Mouse (Mus musculus) embryo, embryonic 11 days (tissue): Measurements from ENCODE around the gene Myh10.

ENCODE experiments used
- DNase-seq: peaks from one replicate; pipeline ENCODE4 v3.0.0-alpha.2; 2015

Myh10 gene

GRCm38 (mm10) chr11:68691321-68692009, at the start of gene Myh10:
TSS of gene Myh10 (plus strand) at chr11:68691559.
- DNase-seq = peak; percentile 100

- DNase-seq = no peak
These were observed 46.6 kb upstream of the Myh10 start for GRCm38 (mm10) chr11:68644781-68645180.

DNA sequence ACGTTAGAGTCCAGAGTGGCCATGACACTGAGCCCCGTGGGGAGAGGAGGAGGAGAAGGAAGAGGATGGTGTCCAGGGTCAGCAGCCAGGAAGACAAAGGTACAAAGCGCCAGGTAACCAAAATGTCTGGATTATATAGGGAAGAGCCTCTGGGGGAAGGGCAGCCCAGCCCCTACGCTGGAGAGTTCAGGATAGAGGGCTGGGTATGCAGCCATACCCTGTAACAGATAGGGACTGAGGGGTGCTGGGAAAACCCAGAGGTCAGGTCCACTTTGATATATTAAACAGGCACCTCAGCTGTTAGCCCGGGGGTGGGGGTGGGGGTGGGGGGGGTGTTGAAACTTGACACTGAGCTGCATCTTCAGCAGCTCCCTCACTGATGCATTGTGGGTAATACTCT, 43.6 kb upstream of the Myh10 start:
- no peak for DNase-seq

DNA sequence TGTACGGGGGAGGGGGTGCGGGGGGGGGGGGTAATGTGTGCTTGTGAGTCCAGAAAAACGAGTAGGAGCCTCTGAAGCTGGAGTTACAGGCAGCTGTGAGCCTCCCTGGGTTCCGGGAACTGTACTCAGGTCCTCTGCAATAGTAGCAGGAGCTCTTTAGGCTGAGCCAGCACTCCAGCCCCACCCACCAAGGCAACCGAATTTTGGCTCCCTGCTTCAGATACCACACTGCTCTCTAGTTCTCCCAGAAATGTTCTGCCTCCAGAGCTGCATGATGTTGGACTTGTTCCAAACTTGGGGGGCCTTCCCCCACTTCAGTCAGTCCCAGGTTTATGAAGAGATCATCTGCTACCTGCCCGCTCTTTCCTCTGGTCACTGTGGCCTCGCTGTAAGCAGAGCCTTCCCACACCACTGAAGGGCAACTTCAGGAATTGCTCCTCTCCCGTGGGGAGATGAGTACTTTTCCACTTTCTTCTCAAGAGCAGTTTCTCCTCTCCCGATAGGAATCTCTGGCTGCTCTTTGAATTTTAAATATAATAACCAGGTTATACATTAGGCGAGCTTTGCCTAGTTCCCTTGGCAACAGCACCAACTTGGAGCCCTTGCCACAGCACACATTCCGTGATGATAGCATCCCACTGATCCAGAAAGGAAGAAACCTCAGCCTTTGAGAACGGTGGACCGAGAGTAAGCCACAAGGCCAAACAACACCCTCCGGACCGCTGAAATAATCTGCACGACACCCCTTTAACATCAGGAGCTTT, 42.8 kb upstream of the Myh10 start:
- no peak for DNase-seq

- no peak for DNase-seq
These were observed 39.8 kb upstream of the Myh10 start for GRCm38 (mm10) chr11:68651518-68651917.

DNA sequence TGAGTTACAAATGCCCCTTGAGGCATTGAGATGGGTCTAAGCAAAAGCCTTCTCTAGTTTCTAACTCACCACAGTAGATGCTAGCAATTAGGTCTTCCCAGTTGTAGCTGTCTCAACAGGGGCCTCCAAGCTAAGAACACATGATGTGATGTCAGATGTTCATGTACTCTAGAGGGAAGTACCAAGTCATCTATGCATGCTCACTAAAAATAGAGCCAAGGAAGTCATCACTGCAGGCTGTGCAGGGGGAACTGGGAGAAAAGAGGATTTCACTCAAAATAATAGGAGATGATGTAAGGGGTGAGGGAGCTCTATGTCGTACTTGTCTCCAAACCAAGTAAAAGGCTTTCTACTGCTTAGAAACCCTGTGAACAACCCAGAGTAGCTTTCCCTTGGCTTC, 35.8 kb upstream of the Myh10 start:
- DNase-seq = no peak

- DNase-seq = no peak
These were observed 34.3 kb upstream of the Myh10 start for GRCm38 (mm10) chr11:68656887-68657685.

DNA sequence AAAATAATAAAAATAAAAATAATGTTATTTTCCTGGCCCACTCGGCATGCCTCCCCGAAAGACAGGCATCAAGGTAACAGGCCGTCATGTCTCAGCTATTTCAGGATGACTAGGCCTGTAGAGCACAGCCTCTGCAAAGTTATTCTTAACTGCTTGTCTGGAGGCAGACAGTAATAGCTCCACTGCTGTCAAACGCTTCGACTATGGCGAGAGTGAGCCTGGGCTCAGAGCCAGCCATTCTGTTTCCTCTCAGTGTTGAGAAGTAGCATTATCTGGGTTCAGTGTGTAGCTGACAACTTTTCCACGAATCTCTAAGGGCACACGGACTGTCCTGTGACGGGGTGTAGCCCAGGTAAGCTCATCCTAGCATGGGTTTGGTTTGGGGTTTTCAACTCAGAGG, 33.5 kb upstream of the Myh10 start:
- DNase-seq = no peak

DNA sequence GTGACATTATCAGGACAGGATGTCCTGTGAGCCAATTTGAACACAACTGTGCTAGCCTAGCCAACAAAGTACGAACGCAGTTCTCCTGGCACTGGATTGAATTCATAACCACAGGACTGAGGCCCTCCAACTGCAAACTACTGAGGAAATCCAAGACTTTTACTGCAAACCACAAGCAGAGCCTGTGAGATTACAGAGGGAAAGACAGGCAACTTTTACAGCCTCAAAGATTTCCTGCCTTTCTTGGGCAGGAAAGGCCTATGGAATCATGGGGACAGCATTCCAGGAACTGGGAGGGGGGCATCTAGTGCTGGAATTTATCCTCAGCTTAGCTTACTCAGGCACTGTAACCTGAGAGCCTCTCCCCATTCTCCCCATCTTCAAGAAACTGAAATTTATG, 26.0 kb upstream of the Myh10 start:
- DNase-seq = peak; percentile 37

DNA sequence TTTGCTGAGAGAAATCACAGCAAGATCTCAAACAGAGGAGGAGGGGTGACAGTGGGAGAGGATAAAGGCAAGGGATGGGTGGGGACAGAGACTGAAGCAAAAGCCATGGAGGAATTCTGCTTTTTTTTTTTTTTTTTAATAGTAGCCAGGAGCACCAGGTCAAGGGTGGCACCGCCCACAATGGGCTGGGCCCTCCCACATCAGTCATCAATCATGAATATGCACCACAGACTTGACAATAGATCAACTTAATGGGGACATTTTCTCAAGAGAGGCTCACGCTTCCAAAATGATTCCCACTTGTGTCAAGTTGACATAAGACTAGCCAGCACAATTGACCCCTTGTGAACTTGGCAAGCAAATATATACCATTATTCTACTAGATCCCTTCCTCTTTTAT, 25.1 kb upstream of the Myh10 start:
- DNase-seq = no peak

- no peak for DNase-seq
These were observed 18.9 kb upstream of the Myh10 start for GRCm38 (mm10) chr11:68672270-68672970.

- no peak for DNase-seq
These were observed 17.3 kb upstream of the Myh10 start for GRCm38 (mm10) chr11:68674071-68674470.

GRCm38 (mm10) chr11:68674643-68675042, 16.7 kb upstream of the Myh10 start:
- DNase-seq = no peak

DNA sequence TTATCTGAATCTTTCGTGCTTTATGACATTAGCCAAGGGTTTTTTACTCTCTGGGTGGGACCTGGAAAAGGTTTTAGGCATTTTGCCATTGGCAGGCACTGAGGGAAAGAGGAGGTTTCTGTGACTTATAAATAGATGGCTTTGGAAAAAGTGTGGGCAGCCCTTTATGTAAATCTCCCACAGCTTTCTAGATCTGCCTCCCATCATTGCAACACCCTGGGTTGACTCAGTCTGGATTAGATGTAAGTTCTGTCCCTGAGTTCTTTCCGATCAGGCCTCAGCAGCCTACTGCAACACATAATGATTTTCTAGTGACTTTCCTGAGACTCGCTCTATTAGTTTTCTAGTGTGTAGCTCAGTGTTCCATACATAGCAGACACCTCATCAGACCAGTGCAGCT, 16.1 kb upstream of the Myh10 start:
- no peak for DNase-seq

DNA sequence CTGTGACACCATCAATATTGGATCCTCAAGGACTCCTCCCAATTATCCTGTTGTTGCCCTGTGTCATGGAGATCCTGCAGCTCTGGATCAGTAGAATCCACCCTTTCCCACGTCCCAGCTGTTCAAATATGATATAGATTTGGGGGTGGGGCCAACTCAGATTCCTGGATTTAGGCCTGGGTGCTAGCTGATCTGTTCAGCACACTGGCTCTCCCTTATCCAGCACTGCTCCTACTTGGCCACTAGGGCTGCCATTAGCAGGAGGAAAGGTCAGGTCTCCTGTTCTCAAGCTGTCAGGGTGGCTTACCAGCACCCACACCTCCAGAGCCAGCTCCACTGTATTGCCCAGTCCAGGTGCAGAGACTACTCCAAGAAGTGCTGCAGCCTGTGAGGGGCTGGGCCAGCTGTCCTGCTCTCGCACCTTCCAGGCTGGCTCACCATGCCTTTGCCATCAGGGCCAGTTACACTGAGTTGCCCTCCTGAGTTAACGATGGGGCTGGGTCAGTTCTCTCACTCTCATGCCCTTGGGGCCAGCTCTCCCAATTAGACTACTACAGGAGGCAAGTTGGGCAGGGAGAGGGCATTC, 10.0 kb upstream of the Myh10 start:
- no peak for DNase-seq

GRCm38 (mm10) chr11:68682136-68682806, 9.1 kb upstream of the Myh10 start:
- no peak for DNase-seq

- DNase-seq = no peak
These were observed 5.4 kb upstream of the Myh10 start for GRCm38 (mm10) chr11:68686001-68686400.

DNA sequence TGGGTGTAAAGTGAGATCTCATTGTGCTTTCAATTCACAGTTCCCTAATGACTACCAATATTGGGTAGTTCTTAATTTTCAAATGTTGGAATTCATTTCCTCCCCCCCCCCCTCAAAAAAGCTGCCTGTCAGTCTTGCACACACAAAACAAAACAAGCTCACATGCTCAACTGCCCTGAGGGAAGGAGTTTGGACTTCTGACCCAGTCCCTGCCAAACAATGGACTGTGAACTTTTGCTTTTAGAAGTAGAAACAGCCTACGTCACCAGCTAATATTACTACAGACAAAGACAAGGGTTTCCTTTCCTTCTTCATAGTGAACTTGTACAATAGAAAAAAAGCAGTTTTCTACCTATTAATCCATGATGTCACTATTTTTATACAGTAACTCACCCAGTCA, 2.1 kb upstream of the Myh10 start:
- no peak for DNase-seq

- DNase-seq = peak; percentile 27
These were observed 894 bp upstream of the Myh10 start for GRCm38 (mm10) chr11:68690465-68690864.

DNA sequence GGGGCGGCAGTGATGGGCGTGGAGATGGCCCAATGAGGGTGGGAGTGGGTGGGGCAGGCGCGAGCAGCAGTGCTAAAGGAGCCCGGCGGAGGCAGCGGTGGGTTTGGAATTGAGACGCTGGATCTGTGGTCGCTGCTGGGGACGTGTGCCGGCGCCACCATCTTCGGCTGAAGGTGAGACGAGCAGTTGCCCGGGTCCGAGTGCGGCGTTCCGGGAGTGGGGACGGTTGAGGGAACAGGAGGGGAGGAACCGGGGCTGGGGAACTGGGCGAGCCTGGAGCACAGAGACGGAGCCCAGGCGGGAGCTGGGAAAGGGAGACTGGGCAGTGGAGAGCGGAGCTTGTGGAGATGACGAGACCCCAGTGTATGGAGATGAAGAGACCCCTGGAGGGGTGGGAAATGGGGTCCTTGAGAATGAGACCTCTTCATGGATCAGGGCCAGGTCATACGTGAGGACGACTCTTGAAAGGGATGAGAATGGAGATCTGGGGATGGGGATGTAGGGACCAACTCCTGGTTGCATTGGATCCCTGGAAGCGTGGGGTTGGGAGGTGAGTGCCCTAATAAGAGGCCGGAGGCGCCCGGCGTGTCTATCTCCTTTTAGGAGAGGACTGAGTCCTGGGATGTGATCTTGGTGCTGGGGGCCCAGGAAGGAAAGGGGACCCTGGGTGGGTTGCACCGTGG, 792 bp downstream of the Myh10 start:
- peak; percentile 65 for DNase-seq

DNA sequence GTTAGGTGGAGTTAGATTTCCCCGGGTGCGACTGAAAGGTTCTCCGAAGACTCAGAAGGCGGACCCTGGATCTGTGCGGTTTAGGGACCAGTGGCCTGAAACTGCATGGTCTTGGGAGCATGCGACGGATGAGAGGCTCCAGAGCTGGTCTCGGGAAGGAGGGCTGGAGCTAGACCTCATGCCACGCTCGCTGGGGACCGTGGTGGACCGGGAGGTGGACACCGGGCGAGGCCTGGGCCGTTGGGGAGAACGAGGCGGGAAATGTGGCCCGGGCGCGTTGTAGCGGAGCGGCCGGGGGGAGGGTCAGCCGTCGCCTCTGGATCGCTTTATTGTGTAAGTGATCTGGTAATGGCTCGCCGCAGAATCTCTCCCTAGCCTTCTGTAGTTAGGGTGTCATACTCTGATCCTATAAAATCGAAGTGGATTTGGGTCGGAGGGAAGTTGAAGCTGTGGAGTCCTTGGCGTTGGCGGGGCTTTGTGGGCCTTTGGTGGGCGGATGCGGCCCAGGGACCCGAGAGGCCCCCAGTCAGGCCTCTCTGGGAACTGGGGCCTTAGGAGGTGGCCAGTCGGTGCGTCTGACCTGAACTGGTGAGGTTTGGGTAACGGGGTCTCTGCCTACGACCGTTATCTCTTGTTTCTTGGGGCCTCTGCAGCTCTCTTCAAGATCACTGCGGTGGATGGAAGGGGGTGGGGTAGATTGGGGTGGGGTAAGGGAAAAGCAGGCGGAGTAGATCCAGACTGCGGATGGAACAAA, 1.5 kb downstream of the Myh10 start:
- DNase-seq = peak; percentile 71
